Mouse (Mus musculus) heart, adult 18-20 months (tissue): ENCODE results near the gene Cbx1. TPM values are rescaled to one million over a fixed set of nuclear protein-coding genes. Genes with fewer than 3 reads are reported as not detected.

Experiments
- DNase-seq, 2 experiments: peaks; one replicate each; pipeline ENCODE4 v3.0.0; 2021 to 2022; ENCODE audit warnings: mixed read lengths in 1 of 2
- long read RNA-seq, 2 experiments: library from polyadenylated mRNA; stranded (forward); transcript quantifications; one replicate each; pipeline ENCODE4 v2.0.0; 2021
- total RNA-seq, 2 experiments: library from RNA; stranded (reverse); gene quantifications; 2 replicates each; pipeline ENCODE4 v1.2.3; 2021

Cbx1 gene
- 10 to 100 TPM; 35.7 TPM for total RNA-seq
- long read RNA-seq, experiment 1, partial matches to known transcripts = 4 of 11 reads
- long read RNA-seq, experiment 1, other reads (novel, unspliced or antisense) = 7 of 11 reads
- long read RNA-seq, experiment 2, partial matches to known transcripts = 1 of 6 reads
- long read RNA-seq, experiment 2, other reads (novel, unspliced or antisense) = 4 of 6 reads

GRCm38 (mm10) chr11:96788871-96789795, at the start of gene Cbx1:
Cbx1 (plus strand) TSS chr11:96789127.
- peak; percentile 94 to 95 for DNase-seq

GRCm38 (mm10) chr11:96740796-96741195, 48.1 kb upstream of the Cbx1 start:
- no peak for DNase-seq

DNA sequence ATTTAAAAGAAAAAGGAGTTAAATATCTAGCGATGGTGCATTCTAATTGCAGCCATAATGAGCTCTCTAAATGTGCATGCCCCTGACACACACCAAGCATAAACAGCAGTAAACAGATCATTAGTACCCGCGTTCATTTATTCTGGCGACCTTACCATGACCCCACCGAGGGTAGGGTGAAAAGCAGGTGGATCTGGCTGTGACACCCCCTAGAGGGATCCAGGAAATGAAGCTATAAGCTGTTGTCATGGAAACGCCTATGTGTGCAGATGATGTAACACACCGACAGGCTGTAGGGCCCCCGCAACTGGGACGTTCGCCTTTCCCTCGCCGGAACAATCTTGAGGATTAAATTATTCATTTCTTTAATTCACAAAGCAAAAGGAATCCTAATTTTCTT, 46.9 kb upstream of the Cbx1 start:
- DNase-seq = no peak

GRCm38 (mm10) chr11:96743000-96743399, 45.9 kb upstream of the Cbx1 start:
- DNase-seq = no peak

GRCm38 (mm10) chr11:96743891-96744290, 45.0 kb upstream of the Cbx1 start:
- DNase-seq = no peak

GRCm38 (mm10) chr11:96746648-96747047, 42.3 kb upstream of the Cbx1 start:
- DNase-seq = no peak

GRCm38 (mm10) chr11:96747555-96747954, 41.4 kb upstream of the Cbx1 start:
- DNase-seq = no peak

DNA sequence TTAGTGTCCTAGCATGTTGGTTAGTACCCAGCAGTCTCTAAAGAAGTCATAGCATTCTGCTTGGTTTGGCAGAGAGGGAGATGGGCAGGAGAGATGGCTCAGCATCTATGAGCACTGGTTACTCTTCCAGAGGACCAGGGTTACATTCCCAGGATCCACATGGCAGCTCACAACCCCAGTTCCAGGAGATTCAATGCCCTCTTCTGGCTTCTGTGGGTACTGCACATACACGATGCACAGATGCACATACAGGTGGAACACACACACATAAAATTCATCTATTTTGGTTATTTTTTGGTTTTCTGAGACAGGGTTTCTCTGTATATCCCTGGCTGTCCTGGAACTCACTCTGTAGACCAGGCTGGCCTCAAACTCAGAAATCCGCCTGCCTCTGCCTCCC, 33.6 kb upstream of the Cbx1 start:
- no peak for DNase-seq

DNA sequence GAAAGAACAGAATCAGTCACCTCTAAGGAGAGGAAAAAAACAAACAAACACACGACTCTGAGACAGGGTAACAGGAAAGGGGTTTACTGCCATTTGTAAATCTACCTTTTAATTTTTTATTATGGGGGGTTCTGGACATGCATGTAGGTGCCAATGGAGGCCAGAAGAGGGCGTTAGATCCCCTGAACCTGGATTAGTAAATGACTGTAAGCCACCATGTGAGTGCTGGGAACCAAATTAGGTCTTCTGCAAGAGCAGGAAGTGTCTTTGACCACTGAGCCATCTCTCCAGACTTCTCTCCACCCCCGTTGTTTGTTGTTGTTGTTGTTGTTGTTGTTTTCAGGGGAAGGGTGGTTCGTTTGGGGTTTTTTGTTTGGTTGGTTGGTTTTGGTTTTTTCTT, 31.5 kb upstream of the Cbx1 start:
- no peak for DNase-seq

- no peak for DNase-seq
Measured at GRCm38 (mm10) chr11:96758402-96758801, 30.5 kb upstream of the Cbx1 start.

GRCm38 (mm10) chr11:96760042-96760441, 28.9 kb upstream of the Cbx1 start:
- peak; percentile 77 to 82 for DNase-seq

DNA sequence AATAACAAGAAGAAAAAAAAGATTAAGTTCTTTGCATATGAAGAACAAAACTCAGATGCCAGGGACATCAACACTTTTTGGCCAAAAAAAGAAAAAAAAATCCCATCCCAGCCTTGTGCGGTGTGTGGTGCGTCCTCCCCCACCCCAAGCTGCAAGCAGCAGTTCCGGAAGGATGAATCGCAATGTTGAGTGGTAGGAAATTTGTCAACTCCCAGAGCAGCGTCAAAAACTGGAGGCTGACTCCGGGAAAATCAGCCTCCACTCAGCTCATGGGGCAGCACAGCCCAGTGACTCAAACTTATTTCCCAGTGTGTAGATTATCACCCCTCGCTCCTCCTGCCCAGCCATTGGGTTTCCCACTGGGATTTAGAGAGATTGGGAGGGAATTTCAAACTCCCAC, 26.9 kb upstream of the Cbx1 start:
- no peak for DNase-seq

- DNase-seq = peak in 1 of 2 experiments; percentile 24
Measured at GRCm38 (mm10) chr11:96762742-96763470, 26.0 kb upstream of the Cbx1 start.

GRCm38 (mm10) chr11:96764511-96765350, 24.2 kb upstream of the Cbx1 start:
- DNase-seq = no peak

GRCm38 (mm10) chr11:96765645-96766044, 23.3 kb upstream of the Cbx1 start:
- DNase-seq = peak; percentile 44 to 77

DNA sequence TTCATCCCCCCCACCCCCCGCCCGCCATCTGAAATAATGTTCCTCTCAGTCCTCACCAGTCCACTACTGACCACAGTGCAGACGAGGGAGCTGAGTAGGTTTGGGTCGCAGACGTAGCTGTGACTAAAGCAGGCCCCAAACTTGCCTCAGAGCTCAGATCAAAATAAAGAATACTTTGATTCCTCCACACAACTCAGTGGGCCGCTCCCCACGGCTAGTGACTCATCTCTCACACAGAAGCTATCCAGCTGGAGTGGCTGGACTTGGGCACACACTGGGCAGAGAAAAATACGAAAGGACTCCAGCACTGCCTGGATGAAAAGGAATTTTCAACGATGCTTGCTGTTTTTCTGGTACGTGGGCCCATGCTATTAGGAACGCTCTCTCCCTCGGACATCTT, 22.4 kb upstream of the Cbx1 start:
- no peak for DNase-seq

- no peak for DNase-seq
Measured at GRCm38 (mm10) chr11:96767096-96767495, 21.8 kb upstream of the Cbx1 start.

DNA sequence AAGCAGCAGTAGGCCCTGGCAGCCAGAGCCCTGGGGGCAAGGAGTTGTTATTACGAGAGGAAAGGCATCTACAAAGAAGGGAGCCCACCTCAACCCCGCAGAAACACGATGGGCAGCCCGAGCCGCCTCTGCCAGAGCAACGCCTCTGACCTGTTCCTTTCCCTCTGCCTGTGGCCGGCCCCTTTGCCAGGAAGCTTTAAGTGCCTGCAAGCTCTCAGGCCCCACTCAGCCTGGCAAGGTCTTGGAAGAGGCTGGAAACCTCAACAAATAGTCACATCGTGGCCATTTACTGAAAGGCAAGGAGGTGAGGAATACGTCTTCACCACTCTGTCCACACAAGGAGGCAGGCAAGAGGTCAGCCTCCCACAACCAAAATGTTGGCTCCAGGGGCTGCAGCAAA, 20.7 kb upstream of the Cbx1 start:
- no peak for DNase-seq

GRCm38 (mm10) chr11:96771274-96771975, 17.5 kb upstream of the Cbx1 start:
- no peak for DNase-seq

- DNase-seq = no peak
Measured at GRCm38 (mm10) chr11:96772413-96772812, 16.5 kb upstream of the Cbx1 start.

GRCm38 (mm10) chr11:96774536-96774935, 14.4 kb upstream of the Cbx1 start:
- DNase-seq = no peak
